Mouse (Mus musculus) layer of hippocampus, postnatal 36 days (tissue): ENCODE data around the gene Rflna. TPM values are rescaled to one million over a fixed set of nuclear protein-coding genes. Genes with fewer than 3 reads are reported as not detected.

Experiments
- DNase-seq, 2 experiments: peaks; one replicate each; pipeline ENCODE4 v3.0.0; 2022
- total RNA-seq, 2 experiments: library from RNA; stranded (reverse); gene quantifications; 2 replicates each; pipeline ENCODE4 v1.2.3; 2021

Gene Rflna
- under 1 TPM; 0.27 to 0.38 TPM for total RNA-seq

GRCm38 (mm10) chr5:125002969-125003872 is at the start of gene Rflna:
Gene Rflna (plus strand): TSS chr5:125003221.
- DNase-seq, result no peak

- DNase-seq, result no peak
Measured at GRCm38 (mm10) chr5:124954404-124955305, 48.4 kb upstream of the Rflna start.

GRCm38 (mm10) chr5:124957491-124957890 is 45.5 kb upstream of the Rflna start:
- DNase-seq, result no peak

GRCm38 (mm10) chr5:124959099-124959498 is 43.9 kb upstream of the Rflna start:
- no peak for DNase-seq

- DNase-seq, result peak in 1 of 2 experiments; percentile 41
Measured at GRCm38 (mm10) chr5:124960131-124960901, 42.7 kb upstream of the Rflna start.

- DNase-seq, result no peak
Measured at GRCm38 (mm10) chr5:124961433-124961832, 41.6 kb upstream of the Rflna start.

GRCm38 (mm10) chr5:124962761-124963160 is 40.3 kb upstream of the Rflna start:
- no peak for DNase-seq

- DNase-seq, result peak; percentile 56 to 64
Measured at GRCm38 (mm10) chr5:124963806-124964672, 39.0 kb upstream of the Rflna start.

GRCm38 (mm10) chr5:124966622-124967332 is 36.2 kb upstream of the Rflna start:
- DNase-seq, result no peak

GRCm38 (mm10) chr5:124969790-124970189 is 33.2 kb upstream of the Rflna start:
- DNase-seq, result no peak

- DNase-seq, result no peak
Measured at GRCm38 (mm10) chr5:124986222-124986621, 16.8 kb upstream of the Rflna start.

GRCm38 (mm10) chr5:124986656-124987055 is 16.4 kb upstream of the Rflna start:
- no peak for DNase-seq

- no peak for DNase-seq
Measured at GRCm38 (mm10) chr5:124989724-124990123, 13.3 kb upstream of the Rflna start.

- no peak for DNase-seq
Measured at GRCm38 (mm10) chr5:124992323-124992722, 10.7 kb upstream of the Rflna start.

GRCm38 (mm10) chr5:124992891-124993290 is 10.1 kb upstream of the Rflna start:
- no peak for DNase-seq

GRCm38 (mm10) chr5:124996816-124997215 is 6.2 kb upstream of the Rflna start:
- DNase-seq, result peak; percentile 60 to 66

GRCm38 (mm10) chr5:124997913-124998312 is 5.1 kb upstream of the Rflna start:
- DNase-seq, result no peak

- DNase-seq, result no peak
Measured at GRCm38 (mm10) chr5:125000756-125001250, 2.2 kb upstream of the Rflna start.

- no peak for DNase-seq
Measured at GRCm38 (mm10) chr5:125003873-125004255, 843 bp downstream of the Rflna start.

GRCm38 (mm10) chr5:125005871-125006652 is 3.0 kb downstream of the Rflna start:
- no peak for DNase-seq
